Mouse (Mus musculus) CH12F3 (cell line): ENCODE data around the gene Btg4.

ENCODE experiments used
- in situ Hi-C: fragments of 300-500 bp; cut with MboI; formaldehyde crosslinking; loops from 2 replicates; pipeline ENCODE4 v1.14.3; 2020; ENCODE audit warnings: low sequenced_read_pairs

Btg4 gene

DNA sequence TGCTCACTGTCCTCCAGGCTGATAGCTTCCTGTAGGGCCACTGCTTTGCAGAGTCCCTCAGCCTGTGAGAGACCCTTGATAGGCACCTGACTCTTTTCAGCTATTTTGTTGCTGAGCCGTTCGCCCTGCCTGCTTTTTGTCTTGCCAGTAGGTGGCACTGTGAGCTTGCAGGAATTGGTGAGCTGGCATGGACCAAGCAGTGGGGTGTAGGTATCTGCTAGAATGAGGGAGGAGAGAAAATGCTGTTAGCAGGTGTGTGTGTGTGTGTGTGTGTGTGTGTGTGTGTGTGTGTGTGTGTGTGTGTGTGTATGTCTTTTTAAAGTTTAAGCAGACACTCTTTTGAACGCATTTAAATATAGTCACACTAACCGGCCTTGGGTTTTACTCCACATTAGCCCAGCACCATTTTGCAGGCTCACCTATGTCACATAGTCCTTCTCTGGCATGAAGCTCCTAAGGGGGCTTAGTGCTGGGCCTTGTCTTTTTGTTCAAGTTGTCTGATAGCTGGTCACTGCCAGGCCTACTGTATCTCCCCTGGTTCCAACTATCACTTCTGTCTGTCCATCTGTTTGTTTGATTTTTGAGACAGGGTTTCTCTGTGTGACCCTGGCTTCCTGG is 101.2 kb downstream of the Btg4 start:
- in situ Hi-C loops = no loop called here

DNA sequence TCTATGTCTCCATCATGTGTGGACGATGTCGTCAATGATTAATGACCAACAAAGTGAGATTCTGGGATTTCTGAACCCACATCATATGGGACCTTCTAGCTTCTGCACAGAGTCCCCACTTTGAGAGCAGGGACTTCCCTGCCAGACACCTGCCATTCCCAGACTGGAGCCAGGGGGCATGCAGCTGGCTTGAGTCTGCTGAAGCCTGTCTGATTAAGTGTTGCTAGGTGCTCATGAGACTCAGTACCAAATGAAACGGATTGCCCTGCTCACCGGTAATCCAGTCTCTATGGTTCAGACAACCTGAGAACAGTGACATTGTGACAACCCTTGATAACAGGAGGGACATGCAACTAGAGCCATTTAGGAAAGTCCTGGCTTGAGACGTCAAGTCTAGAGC is 103.3 kb downstream of the Btg4 start:
- in situ Hi-C loops = no loop called here

DNA sequence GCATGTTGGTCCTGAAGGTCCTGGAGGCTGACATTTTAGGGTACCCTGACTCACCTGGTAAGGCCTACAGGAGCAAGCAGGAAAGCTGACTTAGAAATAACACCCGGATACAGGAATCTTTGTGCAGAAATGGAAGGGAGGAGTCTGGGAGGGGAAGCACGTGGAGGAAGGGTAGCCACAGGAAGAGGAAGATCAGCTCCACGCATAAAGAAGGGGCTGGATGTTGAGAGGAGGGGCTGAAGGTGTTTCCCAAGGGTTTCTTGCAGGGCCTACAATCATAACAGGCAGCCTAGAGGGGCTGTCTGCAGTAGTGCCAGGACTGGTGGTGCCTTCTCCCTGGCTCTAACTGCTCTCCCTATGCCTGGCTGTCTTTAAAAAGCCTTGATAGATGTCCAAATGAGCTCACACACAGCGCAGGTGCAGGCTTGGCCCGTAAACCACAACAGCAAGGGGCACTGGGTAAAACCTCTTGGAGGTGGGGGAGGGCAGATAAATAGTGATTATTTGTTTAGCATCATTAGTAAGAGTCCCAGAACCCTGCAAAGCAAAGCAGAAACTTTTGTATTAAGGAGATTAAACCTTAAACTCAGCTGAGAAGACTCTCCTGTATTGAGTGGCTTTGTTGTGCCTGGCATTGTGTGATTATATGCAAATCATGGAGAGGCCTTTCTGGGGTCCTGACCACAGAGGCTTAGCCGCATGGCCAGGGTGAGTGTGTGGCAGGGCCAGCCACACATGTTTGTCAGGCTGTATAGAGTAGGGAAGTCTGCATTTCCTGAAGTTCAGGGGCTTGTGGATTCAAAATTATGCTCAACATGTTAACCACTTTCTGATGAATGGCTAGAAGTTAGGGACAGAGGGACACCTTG is 104.8 kb downstream of the Btg4 start, which contains the start of gene Gm32742:
TSS of gene Gm32742 (minus strand) at position 206 of the 869 bp plus-strand sequence.
- in situ Hi-C loops = no loop called here

DNA sequence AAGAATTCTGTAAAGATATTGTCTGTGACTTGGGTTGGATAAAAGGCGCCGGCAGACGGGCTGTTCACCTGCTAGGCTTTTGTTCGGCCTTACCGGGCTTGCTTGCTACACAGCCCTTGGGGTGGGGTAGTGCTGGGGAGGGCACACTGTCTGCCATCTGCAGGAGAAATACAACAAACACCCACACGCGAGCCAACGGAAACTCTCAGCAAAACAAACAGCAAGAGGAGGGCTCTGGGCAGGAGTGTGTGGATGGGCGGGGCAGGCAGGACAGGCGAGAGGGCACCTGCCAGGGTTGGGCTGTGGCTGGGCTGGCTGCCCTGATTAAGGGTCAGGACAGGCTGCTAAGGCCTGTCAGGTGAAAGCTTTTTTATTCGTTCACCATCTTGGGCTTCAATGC is 107.3 kb downstream of the Btg4 start:
- in situ Hi-C loops = no loop called here

DNA sequence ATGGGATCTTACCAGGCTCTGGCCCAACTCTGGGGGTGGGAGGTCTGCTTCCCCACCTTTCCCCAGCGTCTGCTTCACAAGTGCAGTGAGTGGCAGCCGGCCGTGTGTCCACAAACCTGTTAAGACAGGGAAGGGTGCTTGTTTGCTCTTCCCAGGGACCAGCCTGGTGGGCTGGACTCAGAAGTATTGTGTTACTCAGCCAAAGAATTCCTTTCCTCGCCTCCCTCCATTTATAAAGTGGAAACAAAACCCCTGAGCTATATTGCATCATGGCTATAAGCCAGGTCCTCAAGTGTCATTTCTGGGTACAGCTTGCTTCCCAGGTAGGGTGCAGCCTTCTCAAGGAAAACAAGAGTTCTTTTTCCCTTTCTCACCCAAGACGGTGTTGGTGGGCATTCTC is 108.0 kb downstream of the Btg4 start:
- in situ Hi-C loops = no loop called here

DNA sequence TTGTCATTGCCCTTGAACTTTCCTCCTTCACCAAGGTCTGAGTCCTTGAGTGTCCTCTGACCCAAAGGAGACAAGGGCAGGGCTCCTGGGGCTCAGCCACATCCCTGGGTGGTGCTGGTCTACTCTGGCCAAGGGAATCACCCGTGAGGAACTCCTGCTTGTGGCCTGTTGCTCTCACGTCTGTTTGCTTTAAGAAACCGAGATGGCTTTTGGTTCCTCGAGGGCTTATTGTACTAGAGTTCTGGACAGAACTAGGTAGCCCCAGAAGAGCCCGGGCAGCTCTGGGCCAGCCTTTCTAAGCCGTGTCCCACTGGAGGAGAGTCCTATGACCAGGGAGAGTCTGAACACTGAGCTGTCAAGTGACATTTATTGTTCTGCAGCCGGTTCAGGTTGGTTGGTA is 108.4 kb downstream of the Btg4 start:
- in situ Hi-C loops = no loop called here
